In genomic region chr7:140196002-140196401, GRCm38 (mm10) we compare ENCODE assay signal across 32 mouse cellular contexts. TPM values are rescaled to one million over a fixed set of nuclear protein-coding genes. Genes with fewer than 3 reads are reported as not detected.
"Had no signal": no experiment of that assay in that cellular context is flagged by ENCODE, and none has a peak within 500 bp of the region (broad histone marks: within the 10 kb centered on the region; RNA-seq: fewer than 3 reads in every experiment).

No protein-coding gene starts in this region.

- ATAC-seq: hindbrain, postnatal 0 days; intestine, embryonic 15.5 days; liver, embryonic 12.5 days had no signal

- H3K36me3 ChIP-seq: heart, embryonic 10.5 days; heart, embryonic 13.5 days; heart, embryonic 15.5 days; hindbrain, embryonic 13.5 days; hindbrain, embryonic 15.5 days; intestine, embryonic 15.5 days; kidney, embryonic 15.5 days; limb, embryonic 13.5 days; limb, embryonic 15.5 days; liver, embryonic 12.5 days had no signal

- DNase-seq: gastrocnemius, postnatal 14 days; gastrocnemius, postnatal 36 days; heart, adult 18-20 months; heart, postnatal 14 days; heart, postnatal 36 days; kidney, adult 11 months; kidney, adult 2 months; kidney, adult 9 months; kidney, postnatal 14 days; kidney, postnatal 36 days; layer of hippocampus, adult 9-11 months; layer of hippocampus, postnatal 36 days; left cerebral cortex, postnatal 4 days had no signal

- H3K27ac ChIP-seq: heart, embryonic 10.5 days; heart, embryonic 13.5 days; heart, embryonic 15.5 days; hindbrain, embryonic 13.5 days; hindbrain, embryonic 15.5 days; hindbrain, postnatal 0 days; intestine, embryonic 15.5 days; kidney, embryonic 15.5 days; kidney, postnatal 0 days; limb, embryonic 13.5 days; limb, embryonic 15.5 days; liver, embryonic 12.5 days; liver, embryonic 14.5 days had no signal

- H3K9ac ChIP-seq: heart, embryonic 13.5 days; heart, embryonic 15.5 days; hindbrain, embryonic 13.5 days; hindbrain, embryonic 15.5 days; intestine, embryonic 15.5 days; kidney, embryonic 15.5 days; limb, embryonic 13.5 days; limb, embryonic 15.5 days; liver, embryonic 12.5 days; liver, embryonic 14.5 days had no signal

- H3K9me3 ChIP-seq: heart, embryonic 10.5 days; heart, embryonic 13.5 days; heart, embryonic 15.5 days; hindbrain, embryonic 13.5 days; hindbrain, embryonic 15.5 days; intestine, embryonic 15.5 days; kidney, embryonic 15.5 days; limb, embryonic 13.5 days; limb, embryonic 15.5 days; liver, embryonic 12.5 days had no signal

- H3K4me3 ChIP-seq: heart, embryonic 10.5 days; heart, embryonic 13.5 days; heart, embryonic 15.5 days; hindbrain, embryonic 13.5 days; hindbrain, embryonic 15.5 days; intestine, embryonic 15.5 days; kidney, embryonic 15.5 days; limb, embryonic 13.5 days; limb, embryonic 15.5 days; liver, embryonic 12.5 days had no signal

- H3K4me2 ChIP-seq: heart, embryonic 13.5 days; heart, embryonic 15.5 days; hindbrain, embryonic 13.5 days; hindbrain, embryonic 15.5 days; intestine, embryonic 15.5 days; kidney, embryonic 15.5 days; limb, embryonic 13.5 days; limb, embryonic 15.5 days; liver, embryonic 12.5 days had no signal

- H3K27me3 ChIP-seq: heart, embryonic 15.5 days; hindbrain, embryonic 13.5 days; hindbrain, embryonic 15.5 days; intestine, embryonic 15.5 days; kidney, embryonic 15.5 days; limb, embryonic 13.5 days; limb, embryonic 15.5 days; liver, embryonic 12.5 days had no signal

- H3K4me1 ChIP-seq: heart, embryonic 10.5 days; heart, embryonic 13.5 days; heart, embryonic 15.5 days; hindbrain, embryonic 13.5 days; hindbrain, embryonic 15.5 days; intestine, embryonic 15.5 days; kidney, embryonic 15.5 days; limb, embryonic 13.5 days; limb, embryonic 15.5 days had no signal

RNA-seq across cellular contexts. Expression of gene Olfr524, which starts 9.8 kb away (rescaled TPM):
- polyA plus RNA-seq: gonadal fat pad, adult 2 months; heart, embryonic 10.5 days; heart, embryonic 13.5 days; heart, postnatal 0 days; hindbrain, embryonic 11.5 days; hindbrain, embryonic 13.5 days; hindbrain, embryonic 15.5 days; hindbrain, postnatal 0 days; intestine, embryonic 15.5 days; kidney, adult 2 months; kidney, embryonic 15.5 days; kidney, postnatal 0 days; limb, embryonic 11.5 days; limb, embryonic 13.5 days; limb, embryonic 15.5 days; liver, adult 2 months; liver, embryonic 12.5 days; liver, embryonic 14.5 days had no signal

RNA-seq across cellular contexts. Expression of gene Cd163l1, which starts 22.1 kb away (rescaled TPM):
- polyA plus RNA-seq: heart, embryonic 10.5 days; heart, postnatal 0 days; hindbrain, embryonic 11.5 days; hindbrain, embryonic 13.5 days; hindbrain, postnatal 0 days; kidney, embryonic 15.5 days; limb, embryonic 11.5 days; limb, embryonic 15.5 days; liver, embryonic 12.5 days had no signal

RNA-seq across cellular contexts. Expression of gene Olfr523, which starts 23.0 kb away (rescaled TPM):
- polyA plus RNA-seq: gonadal fat pad, adult 2 months; heart, embryonic 10.5 days; heart, embryonic 13.5 days; heart, embryonic 15.5 days; heart, postnatal 0 days; hindbrain, embryonic 11.5 days; hindbrain, embryonic 13.5 days; hindbrain, embryonic 15.5 days; hindbrain, postnatal 0 days; intestine, embryonic 15.5 days; kidney, embryonic 15.5 days; kidney, postnatal 0 days; large intestine, adult 2 months; limb, embryonic 11.5 days; limb, embryonic 13.5 days; limb, embryonic 15.5 days; liver, adult 2 months; liver, embryonic 12.5 days; liver, embryonic 14.5 days had no signal

RNA-seq across cellular contexts. Expression of gene Olfr522, which starts 31.4 kb away (rescaled TPM):
- polyA plus RNA-seq: gonadal fat pad, adult 2 months; heart, embryonic 10.5 days; heart, embryonic 13.5 days; heart, embryonic 15.5 days; heart, postnatal 0 days; hindbrain, embryonic 11.5 days; hindbrain, embryonic 13.5 days; hindbrain, embryonic 15.5 days; hindbrain, postnatal 0 days; intestine, embryonic 15.5 days; kidney, adult 2 months; kidney, embryonic 15.5 days; kidney, postnatal 0 days; large intestine, adult 2 months; limb, embryonic 11.5 days; limb, embryonic 13.5 days; limb, embryonic 15.5 days; liver, adult 2 months; liver, embryonic 12.5 days; liver, embryonic 14.5 days had no signal

RNA-seq across cellular contexts. Expression of gene Sprn, which starts 41.3 kb away (rescaled TPM):
- polyA plus RNA-seq: heart, embryonic 13.5 days; limb, embryonic 11.5 days; liver, embryonic 12.5 days; liver, embryonic 14.5 days had no signal
